Mouse (Mus musculus): Measurements from ENCODE around the gene Ppp1r35.
A peak's percentile ranks its signal among the peaks of the same experiment; 100 is the strongest.

GRCm38 (mm10) chr5:137787151-137787928 is 8.7 kb downstream of the Ppp1r35 start, which contains the start of the genes Mepce and Zcwpw1:
- TF ChIP-seq CTCF (IDR thresholded peaks at IDR 0.05; ENCODE audit: low read depth) (peak; percentile 75), EP300 (IDR thresholded peaks at IDR 0.05; ENCODE audit: low read depth) (no peak)
